Mouse (Mus musculus): Measurements from ENCODE around the gene Kdm4b.

The Kdm4b gene

DNA sequence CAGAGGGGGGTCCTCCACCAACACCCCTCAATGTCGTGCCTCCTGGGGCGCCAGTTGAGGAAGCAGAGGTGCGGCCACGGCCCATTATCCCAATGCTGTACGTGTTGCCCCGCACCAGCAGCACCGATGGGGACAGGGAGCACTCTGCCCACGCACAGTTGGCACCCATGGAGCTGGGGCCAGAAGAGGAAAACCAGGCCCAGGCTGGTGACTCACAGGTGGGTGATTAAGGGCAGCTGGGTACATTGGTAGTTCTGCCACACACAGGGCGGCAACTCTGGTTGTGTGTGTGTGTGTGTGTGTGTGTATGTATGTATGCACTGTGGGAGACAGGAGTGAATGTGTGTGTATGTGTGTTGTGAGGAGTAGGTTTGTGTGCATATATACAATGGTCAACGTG, 68.0 kb downstream of the Kdm4b start:
- no peak for DNase-seq

- no peak for DNase-seq
Measured at GRCm38 (mm10) chr17:56396051-56396450, 70.2 kb downstream of the Kdm4b start.

DNA sequence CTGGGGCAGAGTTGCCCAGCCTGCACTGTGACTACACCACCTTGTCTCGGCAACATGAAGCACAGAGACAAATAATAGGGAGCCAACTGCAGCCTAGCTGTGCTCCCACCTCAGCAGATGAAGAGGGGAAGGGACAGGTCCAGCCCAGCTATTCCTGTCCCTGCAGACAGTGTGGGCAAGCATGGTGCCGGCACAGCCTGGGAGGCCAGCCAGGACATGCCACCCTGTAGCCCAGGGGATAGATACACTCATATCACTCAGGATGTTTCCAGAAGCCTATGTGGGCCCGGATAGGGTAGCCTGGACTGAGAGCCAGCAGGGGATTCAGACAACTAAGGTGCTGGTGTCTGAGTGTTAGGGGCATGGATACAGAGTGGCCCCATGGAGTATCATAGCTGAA, 74.4 kb downstream of the Kdm4b start:
- no peak for DNase-seq

DNA sequence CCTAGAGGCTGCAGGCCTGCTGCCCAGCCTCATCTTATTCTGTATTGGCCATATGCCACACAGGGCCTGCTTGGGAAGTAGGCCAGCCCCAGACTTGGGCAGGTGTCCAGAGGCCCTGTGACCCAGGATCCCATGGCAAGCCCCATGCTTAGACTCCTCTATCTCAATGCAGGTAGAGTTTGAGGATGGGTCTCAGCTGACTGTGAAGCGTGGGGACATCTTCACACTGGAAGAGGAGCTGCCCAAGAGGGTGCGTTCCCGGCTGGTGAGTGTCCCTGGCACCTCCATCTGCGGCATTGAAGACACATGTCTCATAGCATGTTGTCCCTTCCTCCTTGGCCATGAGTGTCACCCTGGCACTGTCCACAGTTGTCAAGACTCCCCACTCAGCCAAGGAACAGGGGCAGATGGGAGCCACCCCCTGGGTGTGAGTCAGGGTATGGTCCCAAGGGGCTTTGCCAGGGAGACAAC, 75.2 kb downstream of the Kdm4b start:
- DNase-seq: peak in 1 of 2 experiments; percentile 38

GRCm38 (mm10) chr17:56405341-56405740, 79.5 kb downstream of the Kdm4b start:
- DNase-seq: no peak

DNA sequence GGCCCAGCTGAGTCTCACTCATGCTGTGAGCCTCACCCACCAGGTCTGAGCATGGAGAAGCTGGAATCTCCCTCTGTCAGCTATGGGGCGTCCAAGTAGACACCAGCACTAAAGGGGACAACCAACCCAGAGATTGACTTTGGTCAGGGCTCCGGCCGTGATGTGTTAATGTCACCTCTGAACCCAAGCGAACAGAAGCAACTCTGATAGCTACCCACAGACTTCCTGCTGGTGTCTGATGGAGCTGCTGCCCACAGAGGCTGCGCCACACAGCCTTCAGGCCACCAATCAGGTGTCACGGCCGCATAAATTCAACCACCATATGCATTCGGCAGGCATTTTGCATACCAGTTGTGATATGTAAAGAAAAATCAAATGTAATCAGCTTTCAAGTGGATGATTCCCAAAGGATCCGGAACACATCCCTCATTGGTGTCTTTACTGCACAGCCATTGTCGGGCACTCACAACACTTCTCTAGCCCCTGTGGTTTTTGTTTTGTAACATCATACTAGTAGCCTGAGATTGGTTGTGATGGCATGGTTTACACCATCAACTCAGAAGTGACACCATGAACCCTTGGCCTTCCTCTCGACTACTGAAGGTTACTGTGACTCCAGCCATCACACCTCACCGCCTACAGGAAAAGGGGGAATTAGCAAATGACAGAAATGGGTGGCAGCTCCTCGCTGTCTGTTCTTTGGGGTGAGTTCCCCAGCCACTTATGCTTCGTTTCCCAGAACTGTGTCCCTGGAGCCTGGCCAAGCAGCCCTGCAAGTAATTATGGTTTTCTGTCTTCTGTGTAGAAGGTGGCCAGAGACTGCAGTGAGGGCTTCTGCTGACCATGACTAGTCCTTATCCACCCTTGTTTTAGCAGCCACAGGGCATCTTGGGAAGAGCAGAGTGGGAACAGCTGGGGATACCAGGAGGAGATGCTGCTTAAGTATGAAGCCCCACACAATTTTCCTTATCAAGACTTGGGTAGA, 80.3 kb downstream of the Kdm4b start:
- peak in 1 of 2 experiments; percentile 21 for DNase-seq

DNA sequence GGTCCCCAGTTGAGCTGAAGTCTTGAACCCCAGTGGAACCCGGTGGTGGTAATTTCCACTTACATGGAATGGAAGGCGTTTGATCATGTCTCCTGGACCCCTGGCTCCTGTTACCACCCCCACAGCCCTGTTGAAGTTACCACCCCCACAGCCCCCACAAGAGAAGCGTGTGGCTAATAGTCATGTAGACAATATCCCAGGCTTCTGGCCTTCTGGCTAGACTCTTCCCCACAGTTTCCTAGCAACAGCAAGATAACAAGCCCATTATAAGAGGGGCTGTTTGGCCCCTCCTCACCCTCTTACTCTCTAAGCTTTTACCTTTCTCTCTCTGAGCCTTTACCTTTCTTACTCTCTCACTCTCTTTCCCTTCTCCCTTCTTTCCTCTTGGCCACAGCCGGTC, 81.0 kb downstream of the Kdm4b start:
- DNase-seq: no peak

- DNase-seq: no peak
Measured at GRCm38 (mm10) chr17:56407379-56407778, 81.5 kb downstream of the Kdm4b start.

DNA sequence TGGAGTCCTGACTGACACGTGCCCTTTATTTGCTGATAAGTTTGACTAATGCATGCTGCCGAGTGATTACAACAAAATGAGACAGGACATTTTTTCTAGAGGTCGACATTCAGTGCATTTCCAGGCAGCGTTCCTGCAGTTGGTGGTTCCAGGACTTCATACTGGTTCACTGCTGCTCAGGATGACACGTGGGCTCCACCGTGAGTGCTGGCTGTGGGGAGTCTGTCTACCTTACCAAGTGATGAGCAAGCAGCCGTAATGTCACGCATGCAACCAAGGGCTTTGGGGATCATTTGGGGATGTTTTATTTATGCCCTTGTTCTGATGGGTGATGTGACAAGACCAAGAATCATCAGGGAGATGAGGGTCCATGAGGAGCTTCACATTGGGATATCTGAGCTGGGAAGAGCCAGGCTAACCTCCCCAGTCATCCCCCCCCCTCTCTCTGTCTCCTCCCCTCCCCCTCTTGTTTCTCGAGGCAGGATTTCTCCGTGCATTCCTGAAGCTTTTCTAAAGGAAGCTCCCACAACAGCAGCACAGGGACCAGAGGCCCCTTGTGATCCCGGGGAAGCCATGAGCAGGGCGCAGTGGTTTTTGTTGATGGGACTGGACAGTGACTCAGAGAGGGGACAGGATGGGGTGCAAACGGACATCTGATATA, 83.2 kb downstream of the Kdm4b start:
- no peak for DNase-seq

GRCm38 (mm10) chr17:56409759-56410158, 83.9 kb downstream of the Kdm4b start:
- peak in 1 of 2 experiments; percentile 39 for DNase-seq

DNA sequence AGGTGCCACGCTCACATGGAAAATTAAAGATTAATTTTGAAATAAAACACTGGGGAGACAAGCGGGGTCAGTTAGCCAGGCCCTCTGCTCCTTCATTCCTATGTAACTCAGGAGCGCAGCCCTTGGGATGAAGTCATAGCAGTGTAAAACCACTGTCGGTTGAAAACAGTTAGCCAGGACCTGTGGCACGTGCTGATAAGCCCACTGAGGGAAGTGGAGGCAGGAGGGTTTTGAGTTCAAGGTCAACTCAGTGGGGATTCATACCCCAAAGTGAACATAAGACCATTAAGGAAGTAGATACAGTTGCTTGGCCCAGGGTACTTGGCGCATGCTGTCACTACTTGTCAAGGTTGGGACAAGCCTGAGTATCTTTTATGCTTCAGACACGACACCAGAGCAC, 85.6 kb downstream of the Kdm4b start:
- DNase-seq: no peak

GRCm38 (mm10) chr17:56413113-56413512, 87.3 kb downstream of the Kdm4b start:
- no peak for DNase-seq

- no peak for DNase-seq
Measured at GRCm38 (mm10) chr17:56414785-56415184, 88.9 kb downstream of the Kdm4b start.

- DNase-seq: no peak
Measured at GRCm38 (mm10) chr17:56418304-56418703, 92.4 kb downstream of the Kdm4b start.

GRCm38 (mm10) chr17:56420022-56420421, 94.2 kb downstream of the Kdm4b start:
- no peak for DNase-seq

DNA sequence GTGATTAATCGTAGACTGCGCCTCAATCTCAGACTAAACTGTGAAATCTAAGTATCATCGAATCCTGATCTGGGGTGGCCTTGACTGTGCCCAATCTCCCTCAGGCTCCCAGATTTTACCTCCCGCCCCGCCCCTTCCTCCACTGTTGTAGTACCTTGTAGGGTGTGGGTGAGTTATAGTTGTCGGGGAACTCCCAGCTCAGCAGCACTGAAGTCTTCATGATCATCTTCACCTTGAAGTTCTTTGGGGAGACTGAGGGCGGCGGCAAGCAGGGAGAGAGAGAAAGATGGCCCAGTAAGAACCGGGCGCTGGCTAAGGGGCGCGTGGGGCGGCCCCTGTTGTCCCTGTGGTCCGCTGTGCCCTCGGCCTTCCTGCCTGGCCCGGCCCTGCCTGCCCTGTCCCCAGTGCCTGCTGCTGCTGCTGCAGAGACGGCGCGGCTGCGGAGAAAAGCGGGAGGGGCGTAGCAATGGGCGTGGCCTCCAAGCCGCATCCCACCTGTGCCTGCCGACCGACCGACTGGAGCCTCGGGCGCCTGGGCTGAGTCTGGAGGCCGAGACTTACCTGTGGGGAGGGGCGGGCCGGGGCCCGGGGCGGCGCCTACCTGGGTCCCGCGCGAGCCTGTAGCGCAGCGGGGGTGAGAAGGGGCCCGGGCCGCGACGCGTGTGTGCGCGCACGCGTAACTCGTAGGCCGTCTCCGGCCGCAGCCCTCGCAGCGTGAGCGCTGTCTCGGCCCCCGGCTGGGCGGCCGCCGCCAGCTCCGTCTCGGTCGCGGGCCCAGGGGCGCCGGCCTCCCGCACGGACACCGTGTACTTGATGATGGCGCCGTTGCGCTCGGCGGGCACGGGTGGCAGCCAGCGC, 99.1 kb downstream of the Kdm4b start:
- DNase-seq: peak; percentile 66 to 74

GRCm38 (mm10) chr17:56425584-56425914, 99.7 kb downstream of the Kdm4b start:
- DNase-seq: peak; percentile 59 to 90

- DNase-seq: no peak
Measured at GRCm38 (mm10) chr17:56425941-56426340, 100.1 kb downstream of the Kdm4b start.

DNA sequence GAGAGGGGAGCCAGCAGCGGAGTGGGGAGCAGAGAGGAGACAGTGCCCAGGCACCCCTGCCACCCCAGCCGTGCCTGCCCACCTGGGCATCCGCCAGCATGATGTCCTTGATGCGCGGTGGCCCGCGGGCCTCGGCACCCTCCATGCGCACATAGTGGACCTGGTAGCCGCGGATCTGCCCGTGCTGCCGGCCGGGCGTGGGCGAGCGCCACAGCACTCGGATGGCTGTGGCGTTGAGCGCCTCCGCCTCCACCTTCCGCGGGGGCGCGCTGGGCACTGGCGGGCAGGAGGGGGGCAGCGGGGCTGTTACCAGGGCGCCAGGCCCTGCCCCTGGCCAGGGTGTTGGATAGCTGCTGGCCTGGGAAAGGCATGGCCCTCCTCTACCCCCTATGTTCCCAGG, 102.0 kb downstream of the Kdm4b start:
- no peak for DNase-seq

- no peak for DNase-seq
Measured at GRCm38 (mm10) chr17:56431582-56431981, 105.7 kb downstream of the Kdm4b start.

- DNase-seq: no peak
Measured at GRCm38 (mm10) chr17:56439731-56440460, 114.0 kb downstream of the Kdm4b start.

DNA sequence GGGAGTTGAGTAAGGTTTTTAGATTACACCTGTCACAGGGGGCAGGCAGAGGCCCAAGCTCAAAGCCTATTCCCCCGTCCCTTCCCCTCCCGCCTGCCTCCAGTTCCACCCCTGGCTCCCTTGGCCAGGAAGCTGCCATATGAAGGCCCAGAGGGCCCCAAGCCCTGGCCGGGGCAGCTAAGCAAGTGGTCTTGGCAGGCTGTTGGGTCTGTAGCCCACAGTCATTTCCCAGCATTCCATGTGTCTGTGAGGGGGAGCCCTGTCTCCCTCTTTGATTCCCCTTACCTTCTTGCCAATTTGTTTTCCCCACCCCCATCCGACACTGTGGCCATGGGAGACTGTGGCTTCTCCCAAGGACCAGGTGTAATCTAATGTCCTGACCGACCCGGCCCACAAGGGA, 116.5 kb downstream of the Kdm4b start:
- no peak for DNase-seq
